Mouse (Mus musculus): ENCODE data around the gene Esp38.
"Not testable (repeated sequence)": the region's sequence is repeated elsewhere in the genome, so short reads cannot be mapped to it uniquely, and the experiment has no call there.

Gene Esp38

GRCm38 (mm10) chr17:39950220-39950619, at the start of gene Esp38:
Esp38 (plus strand) TSS chr17:39950520.
- DNase-seq = no peak

DNA sequence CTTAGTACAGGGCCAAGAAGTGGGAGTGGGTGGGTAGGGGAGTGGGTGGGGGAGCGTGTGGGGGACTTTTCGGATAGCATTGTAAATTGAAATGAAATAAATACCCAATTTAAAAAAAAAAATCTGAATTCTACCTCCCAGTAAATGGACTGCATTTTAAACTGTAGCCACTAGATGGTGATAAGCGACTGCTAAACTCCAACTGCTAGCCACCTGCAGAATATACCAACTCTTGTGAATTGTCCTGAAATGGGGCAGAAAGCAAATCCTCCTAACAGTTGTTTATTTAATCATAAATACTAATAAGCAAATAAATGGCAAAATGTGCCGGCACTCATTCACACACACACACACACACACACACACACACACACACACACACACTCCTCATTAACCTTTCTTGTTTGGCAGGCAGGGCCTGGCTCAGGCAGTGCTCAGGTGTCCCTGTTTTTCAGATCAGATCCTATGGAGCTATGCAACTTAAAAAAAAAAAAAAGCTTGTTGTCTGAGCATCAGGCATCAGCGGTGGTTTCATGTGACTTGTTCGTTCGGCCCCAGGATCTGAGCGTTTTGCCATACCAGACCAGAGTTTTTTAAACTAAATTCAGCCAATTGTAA, 47.3 kb upstream of the Esp38 start:
- not testable (repeated sequence) for DNase-seq

All from kidney, adult 11 months (tissue).